Mouse (Mus musculus): ENCODE data around the gene Krtap4-6.

The Krtap4-6 gene

DNA sequence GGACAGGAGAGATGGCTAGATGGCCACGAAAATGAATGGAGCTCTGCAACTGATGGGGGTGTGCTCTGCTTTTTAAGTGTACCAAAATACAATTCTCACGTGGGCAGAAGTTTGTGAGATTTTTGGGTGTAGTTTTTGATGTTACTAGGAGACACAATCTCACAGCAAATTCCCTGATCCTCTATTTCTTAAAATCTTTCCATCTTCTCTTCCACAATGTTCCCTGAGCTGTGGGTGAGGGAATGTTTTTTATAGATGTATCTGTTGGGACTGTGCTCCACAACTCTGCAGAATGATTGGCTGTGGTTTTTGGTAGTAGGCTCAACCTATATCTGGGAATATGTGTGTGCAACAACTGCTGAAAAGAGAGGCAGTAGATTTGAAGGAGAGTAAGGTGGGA, 32.5 kb downstream of the Krtap4-6 start:
- Histone ChIP-seq H3K27me3 (ENCODE audit: control insufficient read depth, insufficient read depth, low read length, poor library complexity, severe bottlenecking) (no peaks in the 10 kb centered on the region), H3K36me3 (ENCODE audit: control insufficient read depth, insufficient read depth, low read length, poor library complexity, severe bottlenecking) (no peaks in the 10 kb centered on the region)
- no peak for DNase-seq (ENCODE audit: low read depth, low spot score)

- DNase-seq (ENCODE audit: low read depth, low spot score): no peak
- no peaks in the 10 kb centered on the region for H3K36me3 ChIP-seq (ENCODE audit: control insufficient read depth, insufficient read depth, low read length, poor library complexity, severe bottlenecking)
- H3K27me3 ChIP-seq (ENCODE audit: control insufficient read depth, insufficient read depth, low read length, poor library complexity, severe bottlenecking): no peaks in the 10 kb centered on the region
Observed at GRCm38 (mm10) chr11:99630890-99631289, 34.9 kb downstream of the Krtap4-6 start.

GRCm38 (mm10) chr11:99628138-99628537, 37.6 kb downstream of the Krtap4-6 start, which contains the start of gene Krtap4-1:
TSS of gene Krtap4-1 (minus strand) at chr11:99628238.
- no peaks in the 10 kb centered on the region; the same call in 1 of the 2 replicates for H3K27me3 ChIP-seq (ENCODE audit: control insufficient read depth, insufficient read depth, low read length, poor library complexity, severe bottlenecking)
- H3K36me3 ChIP-seq (ENCODE audit: control insufficient read depth, insufficient read depth, low read length, poor library complexity, severe bottlenecking): no peaks in the 10 kb centered on the region
- no peak for DNase-seq (ENCODE audit: low read depth, low spot score)

DNA sequence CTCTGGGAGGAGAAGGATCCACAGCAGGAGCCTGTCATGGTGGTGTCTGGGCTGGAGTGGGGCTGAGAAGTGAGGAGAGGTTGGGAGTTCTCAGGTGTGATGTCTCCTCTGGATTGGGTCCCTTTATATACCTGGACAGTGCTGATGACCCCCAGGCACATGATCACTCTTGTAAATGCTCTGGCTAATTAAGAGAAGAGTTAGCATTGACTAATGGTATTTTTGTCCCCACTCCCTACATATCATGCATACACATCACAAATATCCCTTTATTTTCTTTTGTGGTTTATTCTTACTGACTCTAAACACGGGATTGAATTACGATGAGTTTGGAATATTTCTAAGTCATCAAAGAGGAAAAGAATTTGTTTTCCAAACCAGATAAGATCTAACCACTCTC, 45.4 kb downstream of the Krtap4-6 start, which contains the start of gene Gm11562:
Gm11562 (minus strand) TSS at position 101 of the 400 bp plus-strand sequence.
- no peaks in the 10 kb centered on the region; the same call in 1 of the 2 replicates for H3K27me3 ChIP-seq (ENCODE audit: control insufficient read depth, insufficient read depth, low read length, poor library complexity, severe bottlenecking)
- DNase-seq (ENCODE audit: low read depth, low spot score): no peak
- H3K36me3 ChIP-seq (ENCODE audit: control insufficient read depth, insufficient read depth, low read length, poor library complexity, severe bottlenecking): no peaks in the 10 kb centered on the region

All from splenic B cell, adult 2 months (primary cell).